Mouse (Mus musculus) cerebellum, adult 8-10 months (tissue): ENCODE data around the gene Tmem239.
A peak's percentile ranks its signal among the peaks of the same experiment; 100 is the strongest.

Source experiments
- DNase-seq: peaks from one replicate; pipeline ENCODE4 v3.0.0; 2022

The Tmem239 gene

GRCm38 (mm10) chr2:130452266-130452665 lies 46.0 kb downstream of the Tmem239 start:
- no peak for DNase-seq

DNA sequence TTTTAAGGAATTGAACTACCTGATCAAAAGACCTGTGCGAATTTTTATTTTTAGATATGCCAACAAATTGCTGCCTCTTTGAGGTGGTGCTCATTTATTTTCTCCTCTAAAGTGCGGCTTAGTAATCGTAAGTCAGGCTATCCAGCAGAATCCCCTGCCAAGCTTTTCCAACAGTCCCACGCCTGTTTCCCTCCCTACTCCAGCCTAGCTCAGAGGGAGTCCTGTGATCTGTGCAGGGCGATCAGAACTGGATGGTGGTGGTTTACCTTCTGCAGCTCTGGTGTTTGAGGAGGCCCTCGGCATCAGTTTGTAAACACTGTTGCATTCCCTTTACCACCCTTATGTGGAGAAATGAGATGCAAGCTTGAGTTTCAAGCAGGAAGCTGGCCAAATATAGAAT lies 47.1 kb downstream of the Tmem239 start:
- no peak for DNase-seq

- peak; percentile 51 for DNase-seq
Observed at GRCm38 (mm10) chr2:130454748-130455370, 48.6 kb downstream of the Tmem239 start.
